Mouse (Mus musculus) liver, embryonic 11.5 days (tissue): ENCODE measurements around the gene Sgip1. TPM values are rescaled to one million over a fixed set of nuclear protein-coding genes. Genes with fewer than 3 reads are reported as not detected.

Experiments used
- ATAC-seq: fragments of 200-750 bp; cut with Nextera tagmentation; replicated peaks from 2 replicates; pipeline ENCODE4 v1.8.0; 2017; ENCODE audit warnings: moderate number of reproducible peaks, mild to moderate bottlenecking, moderate TSS enrichment, moderate library complexity; ENCODE audit not compliant: low FRiP score
- DNase-seq: peaks from one replicate; pipeline ENCODE4 v3.0.0-alpha.2; 2017; ENCODE audit warnings: low spot score
- H3K27ac ChIP-seq: fragments of 300-500 bp; sonication (generic); 2 replicates; pipeline ENCODE4 v1.5.1; 2014; ENCODE audit warnings: mild to moderate bottlenecking, low read depth, low read length, control low read depth
- H3K27me3 ChIP-seq: fragments of 300-500 bp; sonication (generic); replicated peaks from 2 replicates; pipeline ENCODE4 v1.6.1; 2014; ENCODE audit warnings: low read length, mixed read lengths; ENCODE audit not compliant: control insufficient read depth, insufficient read depth
- H3K36me3 ChIP-seq: fragments of 300-500 bp; sonication (generic); 2 replicates; pipeline ENCODE4 v1.6.1; 2014; ENCODE audit warnings: mild to moderate bottlenecking, low read length, moderate library complexity, mixed read lengths; ENCODE audit not compliant: control insufficient read depth, insufficient read depth
- H3K4me1 ChIP-seq: fragments of 300-500 bp; sonication (generic); replicated peaks from 2 replicates; pipeline ENCODE4 v1.6.1; 2014; ENCODE audit warnings: low read length, mixed read lengths; ENCODE audit not compliant: control insufficient read depth, insufficient read depth
- H3K4me2 ChIP-seq: fragments of 300-500 bp; sonication (generic); 2 replicates; pipeline ENCODE4 v1.6.1; 2014; ENCODE audit warnings: mild to moderate bottlenecking, control low read depth, moderate library complexity
- H3K4me3 ChIP-seq: fragments of 300-500 bp; sonication (generic); 2 replicates; pipeline ENCODE4 v1.5.1; 2014; ENCODE audit warnings: low read depth, low read length, control low read depth
- H3K9ac ChIP-seq: fragments of 300-500 bp; sonication (generic); 2 replicates; pipeline ENCODE4 v1.6.1; 2014; ENCODE audit warnings: low read depth, low read length, control low read depth
- H3K9me3 ChIP-seq: fragments of 300-500 bp; sonication (generic); 2 replicates; pipeline ENCODE4 v1.6.1; 2016; ENCODE audit warnings: low read length, inconsistent platforms, mixed read lengths; ENCODE audit not compliant: control insufficient read depth
- WGBS: fragments of 180-500 bp; shearing (Covaris S2); extraction: QIAGEN DNeasy Blood & Tissue Kit; methylation state at CpG from one replicate; pipeline ENCODE4 v1.1.7; 2014; 5-methylcytosine and 5-hydroxymethylcytosine counted together
- polyA plus RNA-seq: library from polyadenylated mRNA; unstranded; fragments of >200 nt; fragmentation: Nextera tagmentation; extraction: Ambion mirVana; gene quantifications from 2 replicates; pipeline ENCODE4 v1.2.1, GENCODE M21; 2014

The Sgip1 gene
- polyA plus RNA-seq, 1 experiment from 2014 or later: 1.9 TPM

GRCm38 (mm10) chr4:102977778-102978321 lies 236.8 kb downstream of the Sgip1 start:
- H3K4me1 ChIP-seq: peaks cover 5% of the 10 kb centered on the region; the same call in 1 of the 2 replicates
- no peak for DNase-seq
- no peaks in the 10 kb centered on the region for H3K9me3 ChIP-seq
- no peak overlapping the region for H3K27ac ChIP-seq
- ATAC-seq: no peak
- H3K9ac ChIP-seq: no peak overlapping the region
- H3K4me2 ChIP-seq: peak overlapping the region; percentile 70
- WGBS: 16% methylated on average over 16 of the region's 16 CpGs
- peaks cover 12% of the 10 kb centered on the region; the same call in 1 of the 2 replicates for H3K27me3 ChIP-seq
- H3K4me3 ChIP-seq: no peak overlapping the region
- H3K36me3 ChIP-seq: no peaks in the 10 kb centered on the region

- H3K4me1 ChIP-seq: peaks cover 5% of the 10 kb centered on the region; the same call in 1 of the 2 replicates
- no peaks in the 10 kb centered on the region for H3K9me3 ChIP-seq
- DNase-seq (peak; percentile 45), ATAC-seq (peak; percentile 34; the same call in 1 of the 2 replicates)
- WGBS: 6% methylated on average over 13 of the region's 13 CpGs
- peaks cover 12% of the 10 kb centered on the region; the same call in 1 of the 2 replicates for H3K27me3 ChIP-seq
- H3K27ac ChIP-seq: no peak within 1 kb of the TSS
- H3K36me3 ChIP-seq: no peaks in the 10 kb centered on the region
- peak within 1 kb of the TSS; percentile 70 for H3K4me2 ChIP-seq
- H3K4me3 ChIP-seq: peak within 1 kb of the TSS; percentile 40
- peak within 1 kb of the TSS; percentile 14; the same call in 1 of the 2 replicates for H3K9ac ChIP-seq
Observed at GRCm38 (mm10) chr4:102978440-102978839, 237.3 kb downstream of the Sgip1 start, which contains the start of gene Tctex1d1. Tctex1d1 (plus strand) TSS chr4:102978606.

- Histone ChIP-seq H3K4me3 (peak overlapping the region; percentile 40), H3K27ac (no peak overlapping the region), H3K9me3 (no peaks in the 10 kb centered on the region), H3K4me2 (peak overlapping the region; percentile 70), H3K9ac (no peak overlapping the region), H3K27me3 (peaks cover 12% of the 10 kb centered on the region; the same call in 1 of the 2 replicates), H3K4me1 (peaks cover 5% of the 10 kb centered on the region; the same call in 1 of the 2 replicates), H3K36me3 (no peaks in the 10 kb centered on the region)
- DNase-seq (no peak), ATAC-seq (no peak)
- 40% methylated on average over 5 of the region's 5 CpGs for WGBS
Observed at GRCm38 (mm10) chr4:102979385-102979784, 238.3 kb downstream of the Sgip1 start.

- no peak overlapping the region for H3K27ac ChIP-seq
- H3K4me3 ChIP-seq: no peak overlapping the region
- no peaks in the 10 kb centered on the region for H3K36me3 ChIP-seq
- no peaks in the 10 kb centered on the region for H3K9me3 ChIP-seq
- H3K4me1 ChIP-seq: peaks cover 5% of the 10 kb centered on the region; the same call in 1 of the 2 replicates
- WGBS: 65% methylated on average over 8 of the region's 8 CpGs
- H3K27me3 ChIP-seq: peaks cover 12% of the 10 kb centered on the region; the same call in 1 of the 2 replicates
- DNase-seq (no peak), ATAC-seq (no peak; the same call in 1 of the 2 replicates)
- no peak overlapping the region for H3K4me2 ChIP-seq
- H3K9ac ChIP-seq: no peak overlapping the region
Observed at GRCm38 (mm10) chr4:102981709-102982108, 240.6 kb downstream of the Sgip1 start.

- WGBS: 68% methylated on average over 7 of the region's 7 CpGs
- H3K27me3 ChIP-seq: no peaks in the 10 kb centered on the region
- no peaks in the 10 kb centered on the region for H3K36me3 ChIP-seq
- DNase-seq (no peak), ATAC-seq (no peak)
- H3K9ac ChIP-seq: no peak overlapping the region
- no peaks in the 10 kb centered on the region for H3K4me1 ChIP-seq
- H3K27ac ChIP-seq: no peak overlapping the region
- H3K9me3 ChIP-seq: no peaks in the 10 kb centered on the region
- no peak overlapping the region for H3K4me2 ChIP-seq
- H3K4me3 ChIP-seq: no peak overlapping the region
Observed at GRCm38 (mm10) chr4:102986173-102986572, 245.1 kb downstream of the Sgip1 start.

- Histone ChIP-seq H3K4me3 (no peak overlapping the region), H3K27me3 (no peaks in the 10 kb centered on the region), H3K4me2 (no peak overlapping the region), H3K9me3 (no peaks in the 10 kb centered on the region), H3K9ac (no peak overlapping the region), H3K36me3 (no peaks in the 10 kb centered on the region), H3K27ac (no peak overlapping the region), H3K4me1 (no peaks in the 10 kb centered on the region)
- WGBS: 4% methylated on average over 2 of the region's 2 CpGs
- DNase-seq: no peak
- peak; percentile 51; the same call in 1 of the 2 replicates for ATAC-seq
Observed at GRCm38 (mm10) chr4:102986917-102987316, 245.8 kb downstream of the Sgip1 start.

- no peak for ATAC-seq
- 55% methylated on average over 4 of the region's 4 CpGs for WGBS
- DNase-seq: no peak
Observed at GRCm38 (mm10) chr4:102987325-102987724, 246.2 kb downstream of the Sgip1 start.

GRCm38 (mm10) chr4:102987756-102988155 lies 246.7 kb downstream of the Sgip1 start:
- no peaks in the 10 kb centered on the region for H3K9me3 ChIP-seq
- ATAC-seq (no peak), DNase-seq (no peak)
- no peak overlapping the region for H3K9ac ChIP-seq
- no peaks in the 10 kb centered on the region for H3K36me3 ChIP-seq
- 58% methylated on average over 2 of the region's 2 CpGs for WGBS
- H3K27ac ChIP-seq: no peak overlapping the region
- H3K4me3 ChIP-seq: no peak overlapping the region
- H3K4me2 ChIP-seq: no peak overlapping the region
- no peaks in the 10 kb centered on the region for H3K4me1 ChIP-seq
- no peaks in the 10 kb centered on the region for H3K27me3 ChIP-seq

More at GRCm38 (mm10) chr4:102987325-102987724, 246.2 kb downstream of the Sgip1 start:
- no peak overlapping the region for H3K4me2 ChIP-seq
- H3K4me1 ChIP-seq: no peaks in the 10 kb centered on the region
- H3K9me3 ChIP-seq: no peaks in the 10 kb centered on the region
- H3K4me3 ChIP-seq: no peak overlapping the region
- H3K27ac ChIP-seq: no peak overlapping the region
- no peaks in the 10 kb centered on the region for H3K27me3 ChIP-seq
- H3K9ac ChIP-seq: no peak overlapping the region
- no peaks in the 10 kb centered on the region for H3K36me3 ChIP-seq

GRCm38 (mm10) chr4:102988526-102988925 lies 247.4 kb downstream of the Sgip1 start:
- no peak for DNase-seq
- Histone ChIP-seq H3K9me3 (no peaks in the 10 kb centered on the region), H3K4me2 (no peak overlapping the region), H3K4me3 (no peak overlapping the region), H3K27ac (no peak overlapping the region), H3K4me1 (no peaks in the 10 kb centered on the region), H3K36me3 (no peaks in the 10 kb centered on the region), H3K9ac (no peak overlapping the region), H3K27me3 (no peaks in the 10 kb centered on the region)
- ATAC-seq: no peak
- 65% methylated on average over 6 of the region's 6 CpGs for WGBS
